Mouse (Mus musculus): ENCODE results near the gene Nkain2. TPM values are rescaled to one million over a fixed set of nuclear protein-coding genes. Genes with fewer than 3 reads are reported as not detected.
"Not testable (repeated sequence)": the region's sequence is repeated elsewhere in the genome, so short reads cannot be mapped to it uniquely, and the experiment has no call there.

The Nkain2 gene
- total RNA-seq, 2 experiments from 2014 or later: not detected

DNA sequence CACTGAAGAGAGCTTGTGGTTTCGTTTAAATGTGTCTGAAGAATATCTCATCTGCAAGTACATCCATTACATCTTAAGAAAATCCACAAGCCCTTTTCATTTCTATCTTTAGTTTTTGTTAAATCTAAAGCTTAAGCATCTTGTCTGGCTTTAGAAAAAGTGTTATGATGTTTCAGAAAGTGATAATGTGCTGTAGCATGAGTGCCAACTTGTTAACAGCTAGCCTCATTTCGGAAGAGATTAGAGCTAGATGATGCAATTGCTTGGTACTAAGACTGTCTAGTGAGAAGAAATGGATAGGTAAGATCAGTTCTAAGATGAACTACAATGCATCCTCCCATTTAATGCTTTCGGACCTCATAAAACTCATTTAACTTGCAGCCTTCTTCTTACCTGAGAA lies 707.3 kb downstream of the Nkain2 start:
- no peak for DNase-seq
- intact Hi-C loops (cut with DNase I): no loop called here

DNA sequence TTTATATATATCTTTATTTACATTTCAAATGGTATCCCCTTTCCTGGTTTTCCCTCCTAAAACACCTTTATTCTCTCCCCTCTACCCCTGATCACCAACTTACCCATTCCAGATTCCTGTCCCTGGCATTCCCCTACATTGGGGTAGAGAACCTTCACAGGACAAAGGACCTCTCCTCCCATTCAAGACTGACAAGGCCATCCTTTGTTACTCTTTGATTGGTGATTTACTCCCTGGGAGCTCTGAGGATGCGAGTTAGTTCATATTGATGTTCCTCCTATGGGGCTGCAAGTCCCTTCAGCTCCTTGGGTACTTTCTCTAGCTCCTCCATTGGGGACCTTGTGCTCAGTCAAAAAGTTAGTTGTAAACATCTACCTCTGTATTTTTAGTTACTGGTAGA lies 798.9 kb downstream of the Nkain2 start:
- no peak for DNase-seq

DNA sequence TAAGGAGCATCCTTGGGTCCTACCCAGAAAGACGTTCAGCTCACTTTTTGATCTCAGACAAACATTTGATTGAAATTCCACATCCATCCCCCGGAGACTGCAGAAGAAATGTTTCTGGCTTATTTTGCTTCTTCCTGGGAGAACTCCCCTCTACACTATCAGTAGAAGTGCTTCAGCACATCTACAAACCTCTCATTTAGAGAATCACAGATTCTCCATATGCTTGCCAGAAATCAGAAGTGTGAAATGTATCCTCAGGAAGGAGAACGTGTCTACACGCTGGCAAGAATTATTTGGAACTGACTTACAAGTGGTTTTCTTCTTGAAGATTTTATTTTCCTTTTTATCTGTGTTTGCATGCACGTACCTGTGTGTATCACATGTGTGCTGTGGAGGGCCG lies 829.9 kb downstream of the Nkain2 start:
- DNase-seq: no peak
- intact Hi-C loops (cut with DNase I): no loop called here

More for the DNA sequence above, 798.9 kb downstream of the Nkain2 start:
- intact Hi-C loops (cut with DNase I): no loop called here

DNA sequence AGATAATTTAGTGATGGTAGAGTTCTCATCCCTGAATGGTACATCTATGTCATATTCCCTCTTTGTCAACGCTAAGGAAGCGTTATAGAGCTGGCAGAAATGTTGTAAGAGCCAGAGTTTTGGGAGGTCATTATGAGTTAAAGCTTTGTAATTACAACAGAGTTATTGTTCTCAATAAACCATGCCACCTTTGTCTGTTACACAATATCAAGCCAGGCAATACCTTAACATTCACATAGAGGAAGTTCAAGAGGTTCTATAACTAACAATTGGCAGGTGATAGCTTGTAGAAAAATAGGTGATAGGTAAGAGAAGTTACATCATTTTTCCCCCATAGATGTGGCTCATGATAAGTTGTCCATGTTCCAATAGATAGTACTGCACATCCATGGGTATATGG lies 832.0 kb downstream of the Nkain2 start:
- intact Hi-C loops (cut with DNase I): no loop called here
- DNase-seq: no peak

DNA sequence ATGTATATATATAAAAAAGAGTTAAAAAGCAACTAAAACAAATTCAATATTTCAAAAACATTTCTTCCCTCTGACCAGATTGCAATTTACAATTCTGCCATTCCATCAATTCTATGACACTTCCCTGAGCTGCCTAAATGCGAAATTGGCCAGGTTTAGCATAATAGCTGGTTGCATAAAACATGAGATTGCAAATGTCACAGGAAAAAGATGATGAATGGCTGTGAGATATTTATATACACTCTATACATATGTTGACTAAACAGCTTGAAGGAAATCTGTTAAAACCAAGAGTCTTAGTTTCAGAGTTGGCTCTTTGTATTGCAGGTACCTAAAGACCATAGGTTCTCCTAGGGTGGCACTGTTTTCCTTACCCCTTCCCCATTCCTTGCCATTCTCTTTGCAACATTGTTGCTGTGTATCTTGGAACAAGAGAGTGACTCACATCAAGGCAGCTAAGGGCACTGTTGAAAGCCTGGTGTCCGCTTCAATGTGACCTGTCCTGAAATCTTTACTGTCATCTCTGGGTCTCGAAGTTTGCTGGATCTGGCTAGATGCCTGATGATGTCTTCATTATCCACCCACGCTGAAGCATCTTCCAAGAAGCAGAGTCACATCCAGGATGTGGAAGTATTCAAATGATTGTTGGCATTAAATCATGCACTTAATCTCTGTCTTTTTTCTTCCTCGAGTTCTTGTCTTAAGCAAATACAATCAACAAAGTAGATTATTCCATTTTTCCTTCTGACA lies 837.5 kb downstream of the Nkain2 start:
- intact Hi-C loops (cut with DNase I): no loop called here
- no peak for DNase-seq

DNA sequence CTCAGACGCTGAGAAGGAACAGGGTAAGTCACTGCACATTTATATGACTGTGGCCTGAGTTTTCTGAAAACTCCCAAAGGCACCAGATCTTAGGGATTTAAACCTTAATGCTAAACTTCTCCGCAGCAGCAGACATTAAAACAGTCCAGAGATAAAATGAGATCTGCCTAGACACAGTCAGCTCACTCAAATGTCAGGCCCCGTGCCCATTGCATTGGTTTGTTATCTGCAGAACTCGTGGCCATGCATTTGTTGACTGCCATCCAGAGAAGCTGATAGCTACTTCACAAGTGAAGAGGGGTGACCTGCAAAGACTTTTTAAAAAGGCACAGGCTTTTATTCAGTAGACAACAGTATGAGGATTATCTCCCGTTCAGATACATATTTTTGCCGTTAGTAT lies 838.2 kb downstream of the Nkain2 start:
- peak in 1 of 2 experiments; percentile 4 for DNase-seq
- intact Hi-C loops (cut with DNase I): no loop called here

DNA sequence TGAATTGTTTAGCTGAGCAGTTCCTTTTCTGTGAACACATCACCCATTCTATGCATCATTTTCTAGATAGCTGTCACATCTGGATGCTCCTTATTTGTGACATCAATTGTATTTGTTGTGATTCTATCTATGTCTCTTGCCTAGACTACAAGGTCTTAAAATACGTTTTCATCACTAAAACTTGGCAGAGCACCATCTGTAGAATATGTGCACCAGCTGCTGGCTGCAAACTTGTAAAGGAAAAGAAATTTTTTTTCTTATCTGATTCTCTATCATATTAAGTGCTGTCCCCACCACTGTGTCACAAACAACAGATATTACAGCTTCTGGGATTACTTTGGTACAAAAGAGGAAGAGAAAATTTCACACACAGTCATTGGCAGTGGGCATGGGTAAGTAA lies 860.3 kb downstream of the Nkain2 start:
- DNase-seq: no peak
- intact Hi-C loops (cut with DNase I): no loop called here

DNA sequence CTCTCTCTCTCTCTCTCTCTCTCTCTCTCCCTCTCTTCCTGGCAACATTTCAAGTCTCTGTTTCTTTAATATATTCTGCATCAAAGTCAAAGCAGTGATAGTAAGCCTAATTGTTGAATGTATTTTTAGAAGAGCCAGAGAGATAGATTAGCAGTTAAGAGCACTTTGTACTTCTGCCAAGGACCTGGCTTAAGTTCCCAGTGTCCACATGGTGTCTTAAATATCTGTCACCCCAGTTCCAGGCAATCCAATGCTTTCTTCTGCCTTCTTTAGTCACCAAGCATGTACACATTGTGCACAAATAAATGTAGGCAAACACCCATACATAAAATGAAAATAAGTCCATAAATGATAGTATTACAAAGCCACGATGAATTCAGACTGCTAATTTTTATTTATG lies 871.9 kb downstream of the Nkain2 start:
- intact Hi-C loops (cut with DNase I): no loop called here
- DNase-seq: no peak

DNA sequence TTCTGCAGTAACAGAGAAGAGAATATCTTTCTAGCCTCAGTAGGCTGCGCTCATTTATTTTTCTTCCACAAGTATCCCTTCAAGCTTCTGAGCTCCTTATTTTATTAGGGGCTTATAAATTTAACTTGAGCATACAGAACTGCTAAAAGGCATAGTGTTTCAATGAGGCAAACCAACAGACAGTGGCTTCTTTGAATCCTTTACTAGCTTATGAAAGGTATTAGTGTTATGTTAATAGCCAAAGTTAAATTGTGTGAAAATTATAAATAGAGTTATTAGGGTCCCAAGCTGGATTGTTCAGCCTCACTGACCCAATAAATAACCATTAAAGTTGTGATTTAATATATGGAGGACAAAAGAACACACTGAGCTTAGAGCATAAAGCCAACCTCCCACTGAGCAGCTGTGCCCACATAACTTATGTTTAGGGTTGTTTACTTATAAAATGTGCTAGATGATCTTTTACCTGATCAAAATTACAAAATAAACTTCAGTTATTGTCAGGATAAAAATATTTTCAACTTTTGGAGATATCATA lies 889.0 kb downstream of the Nkain2 start:
- intact Hi-C loops (cut with DNase I): no loop called here
- DNase-seq: no peak

DNA sequence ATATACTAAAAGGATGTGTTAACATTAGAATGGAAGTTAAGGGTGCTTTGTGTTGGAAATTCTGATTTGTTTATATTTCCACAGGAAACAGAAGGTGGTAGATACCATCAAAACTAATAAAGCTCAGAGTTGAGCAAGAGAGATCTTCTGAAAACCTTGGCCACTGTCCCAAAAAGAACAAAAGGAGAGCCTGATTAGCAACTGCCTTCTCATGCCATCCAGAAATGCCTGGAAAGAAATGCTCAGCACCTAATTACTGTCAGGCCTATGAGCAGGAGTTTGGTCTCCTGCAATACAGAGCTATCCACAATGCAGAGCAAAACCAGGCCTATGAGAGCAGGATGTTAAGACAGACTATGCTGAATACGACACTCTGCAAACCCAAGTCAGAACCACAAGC lies 897.1 kb downstream of the Nkain2 start:
- intact Hi-C loops (cut with DNase I): no loop called here
- DNase-seq: no peak

DNA sequence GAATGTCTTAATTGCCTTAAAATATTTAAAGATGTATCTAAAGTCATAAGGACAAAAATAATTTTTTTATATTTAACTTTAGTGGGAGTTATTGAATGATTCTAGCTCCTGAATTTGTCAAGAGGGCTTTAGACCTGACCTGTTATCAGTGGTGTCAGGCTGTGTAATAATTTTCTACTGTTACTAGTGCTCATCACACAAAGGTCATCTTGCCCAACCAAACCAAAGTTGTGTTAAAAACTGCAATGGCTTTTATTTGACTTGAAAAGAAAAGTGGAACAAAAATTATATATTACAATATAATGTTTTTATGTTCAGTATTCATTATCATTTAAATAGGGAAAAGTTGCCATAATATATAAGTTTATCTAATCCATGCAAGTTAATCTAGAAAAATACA lies 911.9 kb downstream of the Nkain2 start:
- DNase-seq: no peak
- intact Hi-C loops (cut with DNase I): no loop called here

DNA sequence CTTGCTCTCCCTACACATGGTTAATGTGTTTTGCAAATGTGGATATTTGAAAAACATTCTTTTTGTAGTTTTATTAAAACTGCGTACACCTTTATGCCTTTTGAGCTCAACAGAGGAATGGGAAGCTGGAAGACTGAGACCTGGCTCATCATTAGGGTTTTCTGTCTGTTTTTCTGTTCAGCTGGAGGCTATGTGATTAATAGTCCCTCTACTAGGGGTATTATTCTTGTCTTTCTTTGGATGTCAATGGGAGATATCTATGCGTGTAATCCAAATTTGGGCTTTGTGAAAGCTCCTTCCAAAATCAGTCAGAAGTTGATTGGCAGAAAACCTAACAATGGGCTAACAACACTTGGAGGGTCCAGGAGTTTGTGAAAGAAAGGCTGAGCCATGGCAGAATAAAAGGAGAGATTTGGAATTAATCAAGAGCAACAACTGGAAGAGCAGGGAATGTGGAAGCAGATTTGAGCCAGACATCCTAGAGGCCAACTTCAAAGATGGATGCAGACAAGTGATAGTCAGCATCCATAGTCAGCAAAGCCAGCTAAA lies 943.0 kb downstream of the Nkain2 start:
- no peak for DNase-seq
- intact Hi-C loops (cut with DNase I): no loop called here

DNA sequence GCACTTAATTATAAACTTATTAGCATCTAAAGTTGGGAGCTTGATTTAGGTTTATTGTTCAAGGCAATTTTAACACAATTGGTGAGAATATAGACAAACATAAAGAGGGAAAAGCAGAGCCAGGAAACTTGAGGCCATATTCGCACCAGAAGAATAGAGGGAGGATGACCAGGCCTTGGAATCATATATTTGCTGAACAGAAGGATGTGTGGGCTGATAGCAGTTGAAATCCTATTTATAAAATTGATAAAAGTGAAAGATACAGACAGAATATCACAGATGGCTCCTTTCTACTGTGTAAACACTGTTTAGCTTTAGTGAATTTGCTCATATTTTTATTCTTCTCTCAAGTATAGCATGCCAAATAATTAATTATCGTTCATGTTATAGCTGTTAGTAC lies 958.3 kb downstream of the Nkain2 start:
- intact Hi-C loops (cut with DNase I): no loop called here
- no peak for DNase-seq

DNA sequence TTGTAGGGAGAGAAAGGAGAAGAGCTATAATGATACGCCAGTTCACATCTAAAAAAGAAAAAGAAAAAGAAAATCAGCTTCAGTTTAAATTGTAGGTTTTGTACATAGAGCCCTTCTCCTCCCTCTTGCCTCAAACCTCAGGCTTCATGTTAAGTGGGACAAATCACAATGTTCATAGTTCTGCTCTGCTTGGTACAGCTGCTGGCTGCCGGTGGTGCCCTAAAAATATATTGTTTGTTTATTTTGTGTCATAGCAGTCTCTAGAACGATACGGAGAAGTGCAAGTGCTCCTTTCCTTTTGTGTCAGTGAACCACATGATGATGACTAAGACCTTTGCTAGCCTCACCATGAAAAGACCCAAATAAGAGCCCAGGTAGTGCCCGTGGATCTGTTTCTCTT lies 962.6 kb downstream of the Nkain2 start:
- intact Hi-C loops (cut with DNase I): no loop called here
- DNase-seq: no peak

DNA sequence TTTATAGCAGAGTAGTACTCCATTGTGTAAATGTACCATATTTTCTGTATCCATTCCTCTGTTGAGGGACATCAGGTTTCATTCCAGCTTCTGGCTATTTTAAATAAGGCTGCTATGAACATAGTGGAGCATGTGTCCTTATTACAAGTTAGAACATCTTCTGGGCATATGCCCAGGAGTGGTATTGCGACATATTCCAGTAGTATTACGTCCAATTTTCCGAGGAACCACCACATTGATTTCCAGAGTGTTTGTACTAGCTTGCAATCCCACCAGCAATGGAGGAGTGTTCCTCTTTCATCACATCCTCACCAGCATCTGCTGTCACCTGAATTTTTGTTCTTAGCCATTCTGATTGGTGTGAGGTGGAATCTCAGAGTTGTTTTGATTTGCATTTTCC lies 969.4 kb downstream of the Nkain2 start:
- DNase-seq; intact Hi-C loops (cut with DNase I): not testable (repeated sequence)

DNA sequence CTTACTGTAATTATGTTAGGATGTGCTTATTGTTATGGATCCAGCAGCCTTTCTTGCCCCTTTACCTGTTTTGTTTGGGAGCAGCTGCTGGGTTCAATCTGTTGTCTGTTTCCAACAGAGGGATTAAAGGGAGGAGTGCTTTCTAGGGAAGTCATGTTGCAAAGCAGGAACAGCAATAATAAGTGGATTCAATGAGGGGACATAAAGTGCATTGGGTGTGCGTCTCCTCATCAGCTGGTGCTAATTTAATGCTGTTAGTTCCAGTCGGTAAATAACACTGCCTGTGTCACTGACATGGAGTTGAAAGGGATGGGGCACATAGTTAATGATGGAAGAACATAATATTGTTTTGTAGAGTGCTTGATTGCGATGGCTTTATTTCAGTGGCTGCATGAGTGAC lies 982.8 kb downstream of the Nkain2 start:
- intact Hi-C loops (cut with DNase I): no loop called here
- DNase-seq: no peak

DNA sequence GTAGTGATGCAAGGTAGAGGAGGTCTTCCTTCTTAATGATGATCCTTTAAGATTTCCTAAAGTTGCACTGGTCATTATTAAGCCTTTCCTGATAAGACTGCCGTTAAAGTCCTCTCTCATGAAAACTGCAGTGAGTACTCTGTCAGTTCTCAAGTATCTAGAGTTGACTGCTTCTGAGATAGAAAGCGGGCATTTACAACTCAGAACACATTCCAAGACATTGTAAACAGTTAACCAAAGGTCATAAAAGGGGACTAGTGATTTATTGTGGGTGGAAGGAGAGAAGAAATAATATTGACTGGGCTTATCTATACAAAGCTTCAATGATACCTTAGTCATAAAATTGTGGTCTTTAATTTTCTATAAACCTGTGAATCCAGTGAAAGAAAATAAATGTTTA lies 990.8 kb downstream of the Nkain2 start:
- intact Hi-C loops (cut with DNase I): no loop called here
- no peak for DNase-seq

DNA sequence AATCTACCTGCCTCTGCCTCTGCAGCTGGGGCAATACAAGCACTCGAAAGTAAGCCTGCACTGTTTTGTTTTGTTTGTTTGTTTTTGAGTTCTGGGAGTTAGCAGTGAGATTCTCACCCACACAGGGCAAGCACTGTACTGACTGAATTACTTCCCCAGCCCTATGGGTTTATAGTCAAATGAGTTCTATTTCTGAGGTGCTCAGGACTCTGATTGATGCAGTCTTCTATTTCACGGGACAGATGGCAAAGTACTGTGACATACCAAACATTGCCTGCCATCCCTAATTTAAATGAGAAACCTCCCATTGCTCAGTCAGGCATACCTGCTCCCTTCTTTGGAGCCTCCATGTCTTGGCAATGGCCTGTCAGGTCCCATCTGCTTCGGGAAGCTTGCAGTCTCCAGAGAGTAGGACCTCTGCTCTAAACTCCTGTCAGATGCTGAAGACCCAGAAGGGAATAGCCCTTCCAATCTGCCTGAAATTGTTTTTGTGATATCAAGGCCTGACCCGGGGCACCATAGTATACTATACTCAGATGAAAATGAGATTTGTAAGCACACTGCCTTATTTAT lies 1016.9 kb downstream of the Nkain2 start:
- intact Hi-C loops (cut with DNase I): no loop called here
- DNase-seq: no peak

DNA sequence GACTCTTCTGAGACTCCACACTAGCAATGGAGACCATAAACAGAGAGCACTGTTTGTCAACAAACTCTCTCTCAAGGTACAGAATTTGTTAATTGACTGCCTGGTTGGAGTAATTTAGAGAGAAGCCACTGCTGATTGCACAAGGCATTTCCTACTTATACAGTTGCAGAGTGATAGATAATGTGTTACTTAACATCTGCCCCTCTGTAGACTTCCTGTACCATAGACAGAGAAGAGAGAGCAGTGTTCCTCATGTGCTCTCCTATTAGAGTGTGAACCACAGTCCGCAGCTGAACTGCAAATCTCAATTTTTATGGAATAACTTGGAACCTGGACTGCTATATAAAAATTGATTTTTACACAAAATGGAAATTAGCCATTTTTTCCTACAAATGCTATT lies 1022.0 kb downstream of the Nkain2 start:
- DNase-seq: no peak
- intact Hi-C loops (cut with DNase I): no loop called here

DNA sequence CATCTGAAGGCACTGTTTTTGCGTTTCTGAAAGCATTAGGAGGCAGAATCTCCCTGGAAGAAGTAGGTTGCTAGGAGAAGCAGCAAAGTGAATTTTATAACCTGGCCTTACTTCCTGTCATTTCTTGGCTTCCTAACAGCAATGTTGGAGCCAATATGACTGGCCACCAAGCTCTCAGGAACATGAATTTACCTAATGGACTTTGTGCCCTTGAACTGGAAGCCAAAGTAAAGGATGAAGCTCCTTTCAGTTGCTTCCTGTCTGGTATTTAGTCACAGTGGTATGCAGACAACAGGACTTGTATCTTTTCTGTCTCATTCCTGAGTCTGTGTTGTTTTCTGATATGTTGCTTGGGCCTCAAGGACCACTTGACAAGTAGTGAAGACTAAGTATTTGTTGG lies 1063.2 kb downstream of the Nkain2 start:
- intact Hi-C loops (cut with DNase I): no loop called here
- no peak for DNase-seq

DNA sequence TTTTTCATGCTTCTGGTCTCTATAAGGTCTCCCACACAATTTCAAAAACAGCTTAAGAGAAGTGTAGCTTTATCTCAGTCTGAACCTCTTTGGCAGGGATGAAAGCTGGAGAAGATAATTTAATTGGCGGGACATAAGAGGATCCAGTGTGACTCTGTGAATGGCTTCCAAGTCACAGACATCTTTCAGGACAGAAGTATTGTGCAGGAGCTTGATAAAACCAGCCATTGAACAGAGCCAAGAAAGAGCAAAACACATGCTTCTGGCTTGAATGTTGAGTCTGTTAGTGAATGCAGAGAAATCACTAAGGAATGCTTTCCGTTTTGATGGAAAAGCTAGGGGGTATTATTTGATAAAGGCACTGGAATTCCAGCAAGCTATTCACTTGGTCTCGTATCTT lies 1077.7 kb downstream of the Nkain2 start:
- intact Hi-C loops (cut with DNase I): no loop called here
- DNase-seq: no peak

DNA sequence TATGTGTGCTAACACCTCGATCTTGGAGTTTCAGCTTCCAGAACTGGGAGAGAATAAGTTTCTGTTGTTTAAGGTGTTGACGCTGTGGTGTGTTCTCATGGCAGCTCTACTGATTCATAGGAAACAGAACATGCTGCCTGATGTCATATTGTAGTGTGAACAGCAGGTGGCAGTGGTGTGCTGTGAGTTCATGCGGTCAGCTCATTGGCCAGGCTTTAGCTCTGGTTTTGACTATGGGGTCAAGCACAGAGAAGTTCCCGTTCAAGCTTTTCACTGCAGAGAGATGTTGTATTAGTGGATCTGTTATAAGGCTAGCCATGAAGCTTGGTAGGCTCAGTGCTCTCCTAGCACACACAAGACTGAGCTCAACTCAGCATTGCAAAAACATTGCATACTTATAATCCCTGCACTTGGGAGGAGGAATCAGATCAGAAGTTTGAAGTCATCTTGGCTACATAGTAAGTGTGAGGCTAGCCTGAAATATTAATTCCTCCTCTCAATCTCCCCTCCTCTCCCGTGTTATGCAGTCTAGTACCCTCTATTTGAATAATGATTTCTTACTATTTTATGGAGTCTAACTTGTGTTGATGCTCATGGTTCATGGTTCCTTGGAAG lies 1147.7 kb downstream of the Nkain2 start:
- DNase-seq: peak; percentile 17 to 46
- intact Hi-C loops (cut with DNase I): loop anchor here (5.0 kb wide), 2 partner anchors 335 to 1150 kb away; partner anchors contain the start of gene Nkain2
